Mouse (Mus musculus): Measurements from ENCODE around the gene AC140267.1. TPM values are rescaled to one million over a fixed set of nuclear protein-coding genes. Genes with fewer than 3 reads are reported as not detected.

AC140267.1 gene
- total and polyA plus RNA-seq, 2 experiments: not detected

GRCm38 (mm10) chr15:80277625-80278024, 42.0 kb downstream of the AC140267.1 start:
- DNase-seq (ENCODE audit: extremely low read depth, low read depth, low spot score): no peak
- no peaks in the 10 kb centered on the region for H3K79me2 ChIP-seq (ENCODE audit: control insufficient read depth, insufficient read depth, low read length)
- H3K4me3 ChIP-seq (ENCODE audit: insufficient read depth, low read depth, low read length): no peak overlapping the region
- 0 out of 2 replicates have a peak, but pooled peaks cover 2% of the 10 kb centered on the region for H3K27me3 ChIP-seq (ENCODE audit: control insufficient read depth, insufficient read depth, low read length)
- TF ChIP-seq POLR2A (IDR thresholded peaks at IDR 0.05; ENCODE audit: extremely low read depth, insufficient read depth, low read length) (no peak), CTCF (IDR thresholded peaks at IDR 0.05; ENCODE audit: low read depth, low read length) (no peak; the same call in 1 of the 2 replicates)
- H3K9ac ChIP-seq (ENCODE audit: low read depth, low read length): no peak overlapping the region
- H3K4me1 ChIP-seq (ENCODE audit: control insufficient read depth, insufficient read depth, low read length): no peaks in the 10 kb centered on the region
- H3K36me3 ChIP-seq (ENCODE audit: control insufficient read depth, insufficient read depth, low read length): no peaks in the 10 kb centered on the region
- no peak overlapping the region for H3K27ac ChIP-seq (replicated peaks; ENCODE audit: insufficient read depth, low read depth, low read length)
- WGBS: 0% methylated on average over 6 of the region's 6 CpGs

GRCm38 (mm10) chr15:80278121-80278759, 42.6 kb downstream of the AC140267.1 start:
- no peaks in the 10 kb centered on the region for H3K4me1 ChIP-seq (ENCODE audit: control insufficient read depth, insufficient read depth, low read length)
- no peaks in the 10 kb centered on the region for H3K79me2 ChIP-seq (ENCODE audit: control insufficient read depth, insufficient read depth, low read length)
- H3K9ac ChIP-seq (ENCODE audit: low read depth, low read length): no peak overlapping the region
- H3K36me3 ChIP-seq (ENCODE audit: control insufficient read depth, insufficient read depth, low read length): no peaks in the 10 kb centered on the region
- H3K4me3 ChIP-seq (ENCODE audit: insufficient read depth, low read depth, low read length): no peak overlapping the region
- TF ChIP-seq POLR2A (IDR thresholded peaks at IDR 0.05; ENCODE audit: extremely low read depth, insufficient read depth, low read length) (no peak), CTCF (IDR thresholded peaks at IDR 0.05; ENCODE audit: low read depth, low read length) (no peak)
- 0 out of 2 replicates have a peak, but pooled peaks cover 2% of the 10 kb centered on the region for H3K27me3 ChIP-seq (ENCODE audit: control insufficient read depth, insufficient read depth, low read length)
- WGBS: 68% methylated on average over 5 of the region's 5 CpGs
- no peak for DNase-seq (ENCODE audit: extremely low read depth, low read depth, low spot score)
- no peak overlapping the region for H3K27ac ChIP-seq (replicated peaks; ENCODE audit: insufficient read depth, low read depth, low read length)

GRCm38 (mm10) chr15:80279053-80279452, 43.4 kb downstream of the AC140267.1 start:
- no peak for DNase-seq (ENCODE audit: extremely low read depth, low read depth, low spot score)
- Histone ChIP-seq H3K27me3 (ENCODE audit: control insufficient read depth, insufficient read depth, low read length) (0 out of 2 replicates have a peak, but pooled peaks cover 2% of the 10 kb centered on the region), H3K36me3 (ENCODE audit: control insufficient read depth, insufficient read depth, low read length) (no peaks in the 10 kb centered on the region), H3K4me3 (ENCODE audit: insufficient read depth, low read depth, low read length) (no peak overlapping the region), H3K4me1 (ENCODE audit: control insufficient read depth, insufficient read depth, low read length) (no peaks in the 10 kb centered on the region), H3K79me2 (ENCODE audit: control insufficient read depth, insufficient read depth, low read length) (no peaks in the 10 kb centered on the region), H3K9ac (ENCODE audit: low read depth, low read length) (no peak overlapping the region), H3K27ac (replicated peaks; ENCODE audit: insufficient read depth, low read depth, low read length) (no peak overlapping the region)
- 70% methylated on average over 2 of the region's 2 CpGs for WGBS
- TF ChIP-seq CTCF (IDR thresholded peaks at IDR 0.05; ENCODE audit: low read depth, low read length) (no peak), POLR2A (IDR thresholded peaks at IDR 0.05; ENCODE audit: extremely low read depth, insufficient read depth, low read length) (no peak)

GRCm38 (mm10) chr15:80280646-80281045, 45.0 kb downstream of the AC140267.1 start:
- Histone ChIP-seq H3K79me2 (ENCODE audit: control insufficient read depth, insufficient read depth, low read length) (no peaks in the 10 kb centered on the region), H3K9ac (ENCODE audit: low read depth, low read length) (no peak overlapping the region), H3K27me3 (ENCODE audit: control insufficient read depth, insufficient read depth, low read length) (0 out of 2 replicates have a peak, but pooled peaks cover 2% of the 10 kb centered on the region), H3K4me3 (ENCODE audit: insufficient read depth, low read depth, low read length) (no peak overlapping the region), H3K27ac (replicated peaks; ENCODE audit: insufficient read depth, low read depth, low read length) (no peak overlapping the region), H3K4me1 (ENCODE audit: control insufficient read depth, insufficient read depth, low read length) (no peaks in the 10 kb centered on the region), H3K36me3 (ENCODE audit: control insufficient read depth, insufficient read depth, low read length) (no peaks in the 10 kb centered on the region)
- DNase-seq (ENCODE audit: extremely low read depth, low read depth, low spot score): peak; percentile 26
- 20% methylated on average over 6 of the region's 6 CpGs for WGBS
- TF ChIP-seq CTCF (IDR thresholded peaks at IDR 0.05; ENCODE audit: low read depth, low read length) (peak; percentile 82), POLR2A (IDR thresholded peaks at IDR 0.05; ENCODE audit: extremely low read depth, insufficient read depth, low read length) (no peak)

Other genes with a start within 250 kb of the AC140267.1 start
- 0.65 and 1.6 TPM in 2 replicates for gene Pdgfb, start 220.9 kb upstream of the AC140267.1 start, total RNA-seq (2014; rRNA removed)
- gene Pdgfb, start 220.9 kb upstream of the AC140267.1 start, polyA plus RNA-seq (2012; rRNA removed): 1.0 and 1.2 TPM in 2 replicates
- gene Syngr1, start 144.5 kb upstream of the AC140267.1 start, total RNA-seq (2014; rRNA removed): 0.28 and 0.47 TPM in 2 replicates
- 1.2 and 1.6 TPM in 2 replicates for gene Syngr1, start 144.5 kb upstream of the AC140267.1 start, polyA plus RNA-seq (2012; rRNA removed)
- gene Rpl3, start 144.0 kb upstream of the AC140267.1 start, total RNA-seq (2014; rRNA removed): 399 and 467 TPM in 2 replicates
- gene Rpl3, start 144.0 kb upstream of the AC140267.1 start, polyA plus RNA-seq (2012; rRNA removed): 304 and 375 TPM in 2 replicates
- 4.1 and 4.3 TPM in 2 replicates for gene Tab1, start 102.7 kb upstream of the AC140267.1 start, total RNA-seq (2014; rRNA removed)
- 5.0 and 5.1 TPM in 2 replicates for gene Tab1, start 102.7 kb upstream of the AC140267.1 start, polyA plus RNA-seq (2012; rRNA removed)
- 0.09 and 0.13 TPM in 2 replicates for gene Mgat3, start 62.1 kb upstream of the AC140267.1 start, total RNA-seq (2014; rRNA removed)
- gene Mgat3, start 62.1 kb upstream of the AC140267.1 start, polyA plus RNA-seq (2012; rRNA removed): 0.14 and 0.16 TPM in 2 replicates
- 13.4 and 16.0 TPM in 2 replicates for gene Mief1, start 1.8 kb upstream of the AC140267.1 start, total RNA-seq (2014; rRNA removed)
- gene Mief1, start 1.8 kb upstream of the AC140267.1 start, polyA plus RNA-seq (2012; rRNA removed): 12.8 and 17.1 TPM in 2 replicates
- gene Atf4, start 19.3 kb downstream of the AC140267.1 start, total RNA-seq (2014; rRNA removed): 50.0 and 55.1 TPM in 2 replicates
- 88.8 and 130 TPM in 2 replicates for gene Atf4, start 19.3 kb downstream of the AC140267.1 start, polyA plus RNA-seq (2012; rRNA removed)
- 8.3 and 12.3 TPM in 2 replicates for gene Rps19bp1, start 28.5 kb downstream of the AC140267.1 start, total RNA-seq (2014; rRNA removed)
- 17.0 and 19.1 TPM in 2 replicates for gene Rps19bp1, start 28.5 kb downstream of the AC140267.1 start, polyA plus RNA-seq (2012; rRNA removed)
- under 0.01 and 0.13 TPM in 2 replicates for gene Cacna1i, start 51.4 kb downstream of the AC140267.1 start, total RNA-seq (2014; rRNA removed)
- 0.02 and 0.09 TPM in 2 replicates for gene Cacna1i, start 51.4 kb downstream of the AC140267.1 start, polyA plus RNA-seq (2012; rRNA removed)